Mouse (Mus musculus): ENCODE data around the gene Manba. TPM values are rescaled to one million over a fixed set of nuclear protein-coding genes. Genes with fewer than 3 reads are reported as not detected.
A peak's percentile ranks its signal among the peaks of the same experiment; 100 is the strongest.

Gene Manba
- 5.7 and 6.1 TPM in 2 replicates for polyA plus RNA-seq (2016; fragmentation: Nextera tagmentation; extraction: Ambion mirVana)

DNA sequence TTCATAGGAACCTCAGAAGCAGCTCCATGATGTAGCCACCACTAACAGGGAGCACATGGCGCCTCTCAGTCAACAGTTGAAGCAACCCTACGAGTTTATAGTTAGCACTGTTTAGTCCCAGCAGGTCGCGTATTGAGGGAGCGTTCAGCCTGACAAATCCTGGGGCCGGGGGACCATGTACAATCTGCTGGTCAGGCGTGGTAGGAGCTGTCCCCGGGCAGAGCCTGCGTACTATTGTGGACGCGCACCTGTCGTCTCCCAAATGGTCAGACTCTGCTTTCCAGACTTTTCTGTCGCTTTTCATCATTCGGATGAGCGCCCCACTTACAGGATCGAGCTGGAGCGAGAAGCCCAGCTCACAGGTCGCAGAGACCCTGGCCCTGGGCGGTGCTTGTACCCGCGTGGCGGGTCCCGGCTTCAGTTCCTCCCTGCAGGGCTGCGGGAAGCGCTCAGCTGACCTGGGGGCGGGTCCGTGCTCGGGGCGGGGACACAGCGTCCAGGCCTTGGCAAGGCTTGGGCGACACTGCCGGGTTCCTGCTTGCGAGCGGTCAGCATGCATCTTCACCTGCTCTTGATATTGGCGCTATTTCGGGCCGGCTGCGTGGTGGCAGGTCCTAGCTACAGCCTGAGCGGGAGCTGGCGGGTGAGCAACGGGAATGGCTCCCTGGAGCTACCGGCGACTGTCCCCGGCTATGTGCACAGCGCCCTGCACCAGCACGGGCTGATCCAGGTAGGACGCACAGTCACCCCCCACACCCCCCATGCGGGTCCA, at the start of gene Manba:
TSS of gene Manba (plus strand) at position 484 of the 772 bp plus-strand sequence.
- Histone ChIP-seq H3K9ac (peak within 1 kb of the TSS; percentile 58), H3K36me3 (no peaks in the 10 kb centered on the region), H3K4me1 (peaks cover 9% of the 10 kb centered on the region), H3K9me3 (replicated peaks) (no peaks in the 10 kb centered on the region), H3K27ac (no peak within 1 kb of the TSS), H3K4me2 (replicated peaks) (peak within 1 kb of the TSS; percentile 94), H3K4me3 (peak within 1 kb of the TSS; percentile 48), H3K27me3 (peaks cover 5% of the 10 kb centered on the region; the same call in 1 of the 2 replicates)
- 2% methylated on average over 48 of the region's 48 CpGs for WGBS
- peak; percentile 93 for ATAC-seq (ENCODE audit: low FRiP score)

DNA sequence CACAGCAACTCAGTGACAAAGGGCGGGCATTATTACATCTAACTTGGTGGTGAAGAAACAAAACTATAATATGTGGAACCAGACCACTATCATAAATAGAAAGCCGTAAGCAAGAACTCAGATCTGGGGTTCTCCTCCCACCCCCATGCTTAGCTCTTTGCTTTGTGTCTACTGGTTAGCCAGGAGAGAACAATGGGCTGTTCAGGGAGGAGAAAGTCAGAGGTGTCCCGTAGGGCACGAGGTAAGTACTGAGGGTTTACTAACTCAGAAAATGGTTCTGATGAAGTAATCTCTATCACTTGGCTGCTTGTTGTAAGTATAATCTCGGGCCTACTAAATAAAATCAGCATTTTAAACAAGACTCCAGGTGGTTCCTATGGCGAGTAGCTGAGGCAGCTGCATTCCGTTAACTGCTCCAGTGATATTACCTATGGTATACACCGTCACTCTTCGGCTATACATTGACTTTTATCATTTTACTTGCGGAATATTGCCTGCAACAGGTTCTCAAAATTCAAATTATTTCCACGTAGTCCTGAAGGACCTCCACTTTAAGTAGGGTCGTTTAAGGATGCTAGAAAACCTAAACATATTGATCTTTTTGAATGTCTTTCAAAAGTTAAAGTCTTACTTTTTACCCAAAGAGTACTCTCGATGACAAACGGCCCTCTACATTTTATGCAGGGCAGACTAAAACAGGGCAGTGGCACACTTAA, 48.4 kb upstream of the Manba start:
- H3K36me3 ChIP-seq: no peaks in the 10 kb centered on the region
- no peaks in the 10 kb centered on the region for H3K9me3 ChIP-seq (replicated peaks)
- peak overlapping the region; percentile 99 for H3K27ac ChIP-seq
- H3K4me3 ChIP-seq: peak overlapping the region; percentile 97
- no peaks in the 10 kb centered on the region for H3K27me3 ChIP-seq
- peak overlapping the region; percentile 67 for H3K9ac ChIP-seq
- H3K4me2 ChIP-seq (replicated peaks): peak overlapping the region; percentile 56
- no peak for ATAC-seq (ENCODE audit: low FRiP score)
- H3K4me1 ChIP-seq: peaks cover 20% of the 10 kb centered on the region
- 40% methylated on average over 14 of the region's 14 CpGs for WGBS

DNA sequence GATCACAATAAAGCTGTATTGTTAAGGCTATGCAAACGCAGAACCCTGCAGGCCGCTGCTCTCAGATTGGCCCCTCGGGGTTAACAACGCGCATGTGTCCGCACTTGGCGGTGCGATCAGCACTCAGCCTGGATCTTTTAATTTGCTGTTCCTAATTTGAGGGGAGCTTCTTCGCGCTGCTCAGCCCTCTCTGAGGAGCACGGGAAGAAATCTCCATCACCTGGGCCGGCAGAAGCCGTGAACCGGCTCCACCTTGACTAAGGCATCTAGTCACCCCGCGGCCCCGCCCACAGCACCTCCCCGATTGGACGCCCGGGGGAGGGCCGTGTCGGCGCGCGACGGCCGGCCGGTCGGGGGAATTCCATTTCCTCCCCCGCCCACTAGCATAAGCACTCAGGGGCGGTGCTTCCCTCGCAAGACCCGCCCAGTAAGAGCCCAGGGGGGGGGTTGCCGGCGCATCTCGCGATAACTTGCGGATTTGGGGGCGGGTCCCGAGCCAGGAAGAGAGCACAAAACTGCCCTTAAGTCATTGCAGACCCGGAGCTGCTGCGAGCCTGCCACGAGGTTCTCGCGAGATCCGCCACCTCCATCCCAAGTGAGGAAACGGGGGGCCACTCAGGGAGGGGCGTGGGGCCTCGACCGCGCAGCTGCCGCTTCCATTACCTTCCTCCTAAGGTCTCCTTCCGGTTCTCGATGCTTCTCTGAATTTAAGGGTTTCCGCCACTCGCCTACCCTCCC, 47.5 kb upstream of the Manba start, which contains the start of gene Ube2d3:
TSS of gene Ube2d3 (plus strand) at position 392 of the 738 bp plus-strand sequence.
- H3K9ac ChIP-seq: peak within 1 kb of the TSS; percentile 99
- no peaks in the 10 kb centered on the region for H3K36me3 ChIP-seq
- H3K4me3 ChIP-seq: peak within 1 kb of the TSS; percentile 97
- H3K4me2 ChIP-seq (replicated peaks): peak within 1 kb of the TSS; percentile 97
- peak within 1 kb of the TSS; percentile 99 for H3K27ac ChIP-seq
- H3K4me1 ChIP-seq: peaks cover 24% of the 10 kb centered on the region
- no peaks in the 10 kb centered on the region for H3K9me3 ChIP-seq (replicated peaks)
- no peaks in the 10 kb centered on the region for H3K27me3 ChIP-seq
- ATAC-seq (ENCODE audit: low FRiP score): peak; percentile 96
- under 1% methylated on average over 51 of the region's 56 CpGs for WGBS

DNA sequence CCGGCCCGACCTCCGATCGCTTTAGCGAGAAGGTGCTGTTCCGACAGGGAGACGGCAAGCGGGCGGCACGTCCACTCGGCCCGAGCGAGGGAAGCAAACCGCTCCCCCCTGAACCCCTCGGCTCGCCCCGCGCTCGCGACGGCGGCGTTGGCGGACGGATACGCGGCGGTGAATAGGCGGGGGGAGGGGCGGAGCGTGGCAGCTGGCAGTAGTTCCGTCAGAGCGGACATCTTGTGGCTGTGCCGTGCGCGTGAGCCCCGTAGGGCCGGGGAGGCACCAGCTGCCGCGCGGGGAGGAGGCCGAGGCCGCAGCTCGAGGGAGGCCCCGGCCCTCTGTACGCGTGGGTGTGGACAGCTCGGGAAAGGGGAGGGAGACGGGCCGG, 46.9 kb upstream of the Manba start:
- H3K36me3 ChIP-seq: no peaks in the 10 kb centered on the region
- peak overlapping the region; percentile 99 for H3K9ac ChIP-seq
- H3K27ac ChIP-seq: peak overlapping the region; percentile 99
- H3K27me3 ChIP-seq: no peaks in the 10 kb centered on the region
- WGBS: under 1% methylated on average over 43 of the region's 50 CpGs
- no peaks in the 10 kb centered on the region for H3K9me3 ChIP-seq (replicated peaks)
- H3K4me3 ChIP-seq: peak overlapping the region; percentile 97
- ATAC-seq (ENCODE audit: low FRiP score): peak; percentile 79
- peak overlapping the region; percentile 97 for H3K4me2 ChIP-seq (replicated peaks)
- peaks cover 30% of the 10 kb centered on the region for H3K4me1 ChIP-seq

DNA sequence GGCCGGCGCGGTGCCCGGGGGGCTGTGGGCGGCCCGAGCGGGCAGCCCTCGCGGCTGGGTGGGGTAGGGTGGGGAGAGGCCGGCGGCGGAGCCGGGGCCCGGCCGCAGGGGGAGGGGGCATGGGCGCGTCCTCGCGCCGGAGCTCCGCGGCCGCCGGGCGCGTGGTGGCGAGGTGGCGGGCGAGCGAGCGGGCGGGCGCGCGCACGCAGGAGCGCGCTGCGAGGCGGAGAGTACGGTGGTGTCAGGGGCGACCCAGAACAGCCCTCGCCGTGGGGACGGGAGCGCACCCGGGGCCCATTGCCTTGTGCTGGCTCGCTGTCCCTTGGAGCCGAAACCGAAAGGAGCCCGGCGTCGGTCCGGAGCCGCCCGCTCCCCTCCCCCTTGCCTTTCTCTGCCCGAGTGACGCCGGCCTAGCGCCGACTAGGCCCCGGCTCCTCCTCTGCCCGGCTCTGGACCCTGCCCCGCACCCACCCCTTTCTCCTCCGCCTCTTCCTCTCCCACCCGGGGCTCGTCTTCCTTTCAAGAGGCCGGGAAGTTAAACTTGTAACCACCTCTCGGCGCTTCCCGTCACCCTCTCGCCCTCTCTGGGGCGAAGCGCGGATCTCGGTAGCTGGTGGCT, 46.4 kb upstream of the Manba start:
- Histone ChIP-seq H3K4me3 (peak overlapping the region; percentile 97), H3K4me1 (peaks cover 32% of the 10 kb centered on the region), H3K9ac (peak overlapping the region; percentile 99), H3K4me2 (replicated peaks) (peak overlapping the region; percentile 97), H3K27ac (peak overlapping the region; percentile 99), H3K36me3 (no peaks in the 10 kb centered on the region), H3K27me3 (no peaks in the 10 kb centered on the region), H3K9me3 (replicated peaks) (no peaks in the 10 kb centered on the region)
- under 1% methylated on average over 36 of the region's 76 CpGs for WGBS
- peak; percentile 70 for ATAC-seq (ENCODE audit: low FRiP score)

DNA sequence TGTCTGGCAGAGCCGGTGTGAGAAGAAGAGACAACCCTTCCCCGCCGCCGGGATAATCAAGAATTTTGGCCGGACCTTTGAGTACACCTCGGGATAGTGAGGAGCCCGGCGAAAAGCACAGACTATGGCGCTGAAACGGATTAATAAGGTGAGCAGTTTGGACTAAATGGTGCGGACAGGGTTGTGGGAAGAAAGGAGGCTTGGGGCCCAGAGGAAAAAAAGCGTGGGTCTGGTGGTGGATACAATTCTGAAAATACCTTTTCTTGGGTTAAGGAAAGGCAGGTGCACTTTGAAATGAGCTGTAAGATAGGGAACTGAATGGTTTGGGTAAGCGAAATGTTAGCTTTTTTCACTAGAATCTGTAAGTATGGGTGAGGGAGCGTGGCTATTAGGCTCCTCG, 45.8 kb upstream of the Manba start:
- Histone ChIP-seq H3K4me3 (peak overlapping the region; percentile 97), H3K9ac (peak overlapping the region; percentile 99), H3K36me3 (no peaks in the 10 kb centered on the region), H3K9me3 (replicated peaks) (no peaks in the 10 kb centered on the region), H3K27me3 (no peaks in the 10 kb centered on the region), H3K4me1 (peaks cover 32% of the 10 kb centered on the region), H3K4me2 (replicated peaks) (peak overlapping the region; percentile 97), H3K27ac (peak overlapping the region; percentile 99)
- no peak for ATAC-seq (ENCODE audit: low FRiP score)
- 4% methylated on average over 15 of the region's 15 CpGs for WGBS

DNA sequence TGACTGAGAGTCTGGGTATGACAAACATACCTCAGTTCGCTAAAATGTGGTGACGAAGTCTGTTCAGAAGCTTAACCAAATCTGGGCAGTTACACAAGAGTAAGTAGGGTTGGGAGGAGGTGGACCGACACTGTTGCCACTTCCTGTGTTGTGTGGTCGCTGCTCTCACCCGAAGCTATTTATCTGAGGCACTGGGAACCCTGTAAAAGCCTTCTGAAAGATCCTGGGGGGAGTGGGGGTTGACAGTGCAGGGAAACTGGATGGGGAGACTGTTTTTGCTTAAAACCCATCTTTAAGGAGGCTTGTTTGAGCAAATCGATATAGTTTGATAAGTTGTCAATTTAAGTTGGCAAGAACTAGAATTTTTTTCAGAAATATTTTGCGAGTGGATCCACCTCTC, 45.2 kb upstream of the Manba start:
- no peak for ATAC-seq (ENCODE audit: low FRiP score)
- peak overlapping the region; percentile 97 for H3K4me2 ChIP-seq (replicated peaks)
- peaks cover 32% of the 10 kb centered on the region for H3K4me1 ChIP-seq
- peak overlapping the region; percentile 99 for H3K9ac ChIP-seq
- no peaks in the 10 kb centered on the region for H3K36me3 ChIP-seq
- no peak overlapping the region for H3K27ac ChIP-seq
- no peaks in the 10 kb centered on the region for H3K27me3 ChIP-seq
- peak overlapping the region; percentile 97 for H3K4me3 ChIP-seq
- H3K9me3 ChIP-seq (replicated peaks): no peaks in the 10 kb centered on the region
- 27% methylated on average over 7 of the region's 7 CpGs for WGBS

DNA sequence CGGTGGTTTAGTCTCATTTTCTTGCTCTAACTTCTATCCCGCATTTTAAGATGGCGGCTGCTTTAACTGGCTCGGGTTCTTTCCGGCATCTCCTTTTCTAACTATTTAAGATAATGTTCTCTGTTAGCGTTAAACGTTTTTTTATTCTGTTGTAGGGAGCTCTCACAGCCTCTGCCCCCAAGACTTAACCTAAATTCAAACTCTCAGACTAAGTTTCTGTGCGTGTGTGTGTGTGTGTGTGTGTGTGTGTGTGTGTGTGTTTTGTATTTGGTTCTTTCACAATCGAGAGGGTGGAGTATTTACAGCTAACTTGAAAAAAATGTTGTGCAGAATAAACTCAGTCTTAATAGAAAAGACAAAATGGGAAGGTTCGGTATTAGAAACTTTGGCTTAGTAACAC, 44.8 kb upstream of the Manba start:
- WGBS: 55% methylated on average over 10 of the region's 10 CpGs
- no peak for ATAC-seq (ENCODE audit: low FRiP score)

DNA sequence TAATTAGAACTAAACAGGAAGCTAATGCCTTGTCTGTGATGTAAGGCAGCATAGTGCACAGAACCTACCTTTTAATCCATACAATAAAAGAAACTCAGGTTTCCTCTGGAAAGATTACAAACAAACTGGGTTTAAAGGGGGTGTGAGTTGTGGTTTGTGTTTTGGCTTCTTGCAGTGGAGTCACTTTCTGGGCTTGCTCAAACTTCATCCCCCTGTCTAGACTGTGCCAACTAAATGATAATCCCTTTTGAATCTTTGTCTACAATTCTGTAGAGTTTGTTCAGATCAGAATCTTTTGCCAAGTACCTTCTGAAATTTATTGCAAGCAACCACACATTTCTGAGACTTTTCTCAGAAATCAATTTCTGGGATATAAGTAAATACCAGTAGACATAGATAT, 40.5 kb upstream of the Manba start:
- H3K4me1 ChIP-seq: peaks cover 23% of the 10 kb centered on the region
- no peak overlapping the region for H3K9ac ChIP-seq
- no peak overlapping the region for H3K4me2 ChIP-seq (replicated peaks)
- no peak overlapping the region for H3K4me3 ChIP-seq
- H3K27me3 ChIP-seq: no peaks in the 10 kb centered on the region
- ATAC-seq (ENCODE audit: low FRiP score): no peak
- H3K27ac ChIP-seq: no peak overlapping the region
- no peaks in the 10 kb centered on the region for H3K36me3 ChIP-seq
- no peaks in the 10 kb centered on the region for H3K9me3 ChIP-seq (replicated peaks)

More for the DNA sequence above, 44.8 kb upstream of the Manba start:
- Histone ChIP-seq H3K27me3 (no peaks in the 10 kb centered on the region), H3K4me1 (peaks cover 32% of the 10 kb centered on the region), H3K4me2 (replicated peaks) (peak overlapping the region; percentile 97), H3K27ac (no peak overlapping the region), H3K9ac (peak overlapping the region; percentile 99), H3K36me3 (no peaks in the 10 kb centered on the region), H3K4me3 (peak overlapping the region; percentile 97), H3K9me3 (replicated peaks) (no peaks in the 10 kb centered on the region)

DNA sequence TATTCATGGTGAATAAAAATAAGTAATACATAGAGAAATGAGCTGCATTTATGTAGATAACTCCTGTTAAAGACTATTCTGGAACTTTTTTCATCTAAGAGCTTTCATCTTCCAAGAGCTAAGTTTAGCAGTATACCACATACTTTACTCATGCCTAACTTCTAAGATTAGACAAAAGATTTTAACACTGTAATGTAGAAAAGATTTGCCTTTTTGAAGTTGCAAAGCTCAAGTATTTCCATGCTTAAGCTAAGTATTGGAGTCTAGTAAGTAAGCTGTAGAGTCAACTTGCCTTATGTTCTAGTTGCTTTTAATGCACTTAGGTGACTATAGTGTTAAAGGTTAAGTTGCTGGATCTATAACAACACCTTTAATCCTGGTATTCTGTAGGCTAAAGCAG, 26.4 kb upstream of the Manba start:
- no peak overlapping the region for H3K4me3 ChIP-seq
- H3K27me3 ChIP-seq: no peaks in the 10 kb centered on the region
- peaks cover 16% of the 10 kb centered on the region for H3K36me3 ChIP-seq
- no peak overlapping the region for H3K4me2 ChIP-seq (replicated peaks)
- no peak overlapping the region for H3K27ac ChIP-seq
- no peak overlapping the region for H3K9ac ChIP-seq
- no peaks in the 10 kb centered on the region for H3K4me1 ChIP-seq
- no peak for ATAC-seq (ENCODE audit: low FRiP score)
- no peaks in the 10 kb centered on the region for H3K9me3 ChIP-seq (replicated peaks)

DNA sequence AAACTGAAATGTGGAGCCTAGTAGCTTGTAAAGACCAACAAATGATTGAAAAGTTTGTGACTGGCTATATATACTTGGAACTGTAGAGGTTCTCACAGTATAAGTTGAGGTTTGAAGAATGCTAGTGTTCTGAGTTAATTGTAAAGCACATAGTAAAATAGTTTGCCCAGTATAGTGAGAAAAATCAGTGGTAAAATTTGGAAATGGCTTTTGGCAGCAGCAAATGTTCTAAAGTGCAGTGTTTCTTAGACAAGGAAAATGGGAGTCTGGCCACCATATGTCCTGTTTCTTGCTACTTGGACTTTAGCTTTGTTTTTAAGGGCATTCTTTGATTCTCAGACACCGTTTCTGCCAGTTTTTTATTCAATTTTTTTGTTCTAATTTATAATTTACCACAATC, 17.0 kb upstream of the Manba start:
- no peak for ATAC-seq (ENCODE audit: low FRiP score)
- no peak overlapping the region for H3K4me2 ChIP-seq (replicated peaks)
- H3K9ac ChIP-seq: no peak overlapping the region
- no peaks in the 10 kb centered on the region for H3K27me3 ChIP-seq
- H3K36me3 ChIP-seq: peaks cover 9% of the 10 kb centered on the region
- 83% methylated on average over 1 of the region's 1 CpGs for WGBS
- H3K27ac ChIP-seq: no peak overlapping the region
- H3K4me3 ChIP-seq: no peak overlapping the region
- H3K4me1 ChIP-seq: no peaks in the 10 kb centered on the region
- no peaks in the 10 kb centered on the region for H3K9me3 ChIP-seq (replicated peaks)

DNA sequence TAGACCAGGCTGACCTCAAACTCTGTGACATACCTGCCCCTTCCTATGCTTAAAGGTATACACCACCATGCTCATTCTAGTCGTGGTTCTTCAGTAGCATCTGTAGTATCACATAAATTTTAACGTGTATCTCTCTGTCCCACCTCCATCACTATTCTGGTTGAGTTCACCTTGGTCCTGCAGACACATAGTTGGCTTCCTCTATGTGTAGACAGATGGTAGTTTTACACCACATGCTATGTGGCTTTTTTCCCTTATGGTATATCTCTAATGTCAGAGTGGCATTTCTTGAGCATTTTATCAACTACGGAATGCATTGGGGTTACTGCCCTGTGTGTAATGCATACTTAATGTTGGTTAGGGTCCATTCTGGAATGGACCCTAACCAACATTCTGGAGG, 16.3 kb upstream of the Manba start:
- WGBS: 60% methylated on average over 3 of the region's 3 CpGs
- Histone ChIP-seq H3K27me3 (no peaks in the 10 kb centered on the region), H3K9me3 (replicated peaks) (no peaks in the 10 kb centered on the region), H3K27ac (no peak overlapping the region), H3K4me3 (no peak overlapping the region), H3K4me1 (no peaks in the 10 kb centered on the region), H3K9ac (no peak overlapping the region), H3K4me2 (replicated peaks) (no peak overlapping the region), H3K36me3 (peaks cover 7% of the 10 kb centered on the region)
- no peak for ATAC-seq (ENCODE audit: low FRiP score)
